Mouse (Mus musculus): ENCODE results near the gene Zfp235. TPM values are rescaled to one million over a fixed set of nuclear protein-coding genes. Genes with fewer than 3 reads are reported as not detected.

The Zfp235 gene
- total and polyA plus RNA-seq, 3 experiments, result 0.99 to 16.6 (median 7.9) TPM

DNA sequence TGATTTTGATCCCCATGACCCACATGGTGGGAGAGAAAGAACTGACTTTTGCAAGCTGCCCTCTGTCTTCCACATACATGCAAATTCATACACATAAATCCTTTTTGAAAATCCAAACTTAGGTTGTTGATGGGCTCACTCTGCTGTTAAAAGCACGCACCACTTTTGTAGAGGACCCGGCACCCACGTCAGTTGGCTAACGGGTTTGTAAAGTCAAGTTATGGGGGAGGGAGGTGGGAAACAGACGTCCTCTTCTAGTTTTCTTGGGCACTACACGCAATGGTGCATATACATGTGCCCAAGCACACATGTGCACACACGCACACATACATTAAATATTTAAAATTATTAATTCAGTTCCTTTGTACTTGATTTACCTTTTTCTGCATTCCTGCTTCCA is 23.1 kb upstream of the Zfp235 start:
- no peaks in the 10 kb centered on the region; the same call in 1 of the 2 replicates for H3K27me3 ChIP-seq (ENCODE audit: insufficient read depth, low read length)
- no peak overlapping the region for H3K4me3 ChIP-seq (ENCODE audit: low read depth, low read length)
- ATAC-seq (ENCODE audit: extremely low read depth, insufficient number of reproducible peaks, low FRiP score, poor library complexity, severe bottlenecking) (no peak), DNase-seq (ENCODE audit: low spot score) (no peak)
- H3K9me3 ChIP-seq (replicated peaks), result peaks cover 26% of the 10 kb centered on the region
- H3K36me3 ChIP-seq (replicated peaks), result peaks cover 32% of the 10 kb centered on the region
- H3K4me1 ChIP-seq (ENCODE audit: insufficient read depth, low read depth, low read length), result no peaks in the 10 kb centered on the region
- no peak for TF ChIP-seq CTCF (IDR thresholded peaks at IDR 0.05; ENCODE audit: low read depth, low read length)

GRCm38 (mm10) chr7:24111772-24112155 is 22.2 kb upstream of the Zfp235 start:
- TF ChIP-seq GATA1 (IDR thresholded peaks at IDR 0.05; ENCODE audit: borderline replicate concordance, low read length), result no peak
- no peak for TF ChIP-seq CTCF (IDR thresholded peaks at IDR 0.05; ENCODE audit: low read depth, low read length)
- no peak for TF ChIP-seq POLR2AphosphoS5 (IDR thresholded peaks at IDR 0.05; ENCODE audit: insufficient replicate concordance, low read depth, low read length)
- TF ChIP-seq GATA2 (IDR thresholded peaks at IDR 0.05; ENCODE audit: borderline replicate concordance, low read depth, low read length), result no peak
- TF ChIP-seq TAL1 (conservative IDR thresholded peaks at IDR 0.05; ENCODE audit: low read depth, low read length), result no peak
- Histone ChIP-seq H3K27me3 (ENCODE audit: insufficient read depth, low read length) (no peaks in the 10 kb centered on the region), H3K4me3 (ENCODE audit: low read depth, low read length) (no peak overlapping the region), H3K4me1 (ENCODE audit: insufficient read depth, low read depth, low read length) (no peaks in the 10 kb centered on the region), H3K9me3 (replicated peaks) (peaks cover 17% of the 10 kb centered on the region), H3K36me3 (replicated peaks) (peaks cover 22% of the 10 kb centered on the region)
- ATAC-seq (ENCODE audit: extremely low read depth, insufficient number of reproducible peaks, low FRiP score, poor library complexity, severe bottlenecking) (no peak), DNase-seq (ENCODE audit: low spot score) (no peak)

DNA sequence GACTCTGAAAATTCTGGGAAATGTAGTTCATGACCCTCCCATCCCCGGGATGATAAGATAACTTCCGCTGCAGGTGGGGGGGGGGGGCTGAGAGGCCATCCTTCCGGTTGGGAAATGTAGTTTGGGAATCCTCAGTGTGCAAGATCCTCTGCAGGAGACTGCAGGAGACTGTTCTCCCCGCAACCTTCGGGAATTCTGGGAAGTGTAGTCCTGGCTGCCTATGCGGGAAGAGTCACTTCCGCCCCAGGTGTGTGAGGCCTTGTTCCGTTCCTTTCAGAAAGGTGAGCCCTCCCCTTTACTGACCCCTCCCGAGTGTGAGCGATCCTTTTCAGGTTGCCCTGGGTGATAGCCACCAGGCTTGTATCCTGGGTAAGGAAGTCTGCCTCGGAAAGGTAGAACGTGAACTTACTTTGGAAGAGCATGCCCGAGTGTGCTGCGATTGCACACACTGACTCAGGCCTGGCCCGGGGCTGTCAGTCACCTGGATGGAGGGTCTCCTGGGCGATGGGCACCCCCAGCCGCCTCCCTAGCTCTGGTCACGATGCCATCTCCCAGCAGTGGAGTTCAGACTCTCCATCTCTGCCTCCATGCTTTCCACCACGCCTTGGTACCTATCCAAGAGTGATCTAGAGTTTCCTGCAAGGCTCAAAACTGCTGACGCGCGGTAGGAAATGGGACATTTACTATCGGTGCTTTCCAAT is 21.7 kb upstream of the Zfp235 start, which contains the start of gene Zfp112:
Gene Zfp112 (plus strand): TSS at position 159 of the 701 bp plus-strand sequence.
- peaks cover 11% of the 10 kb centered on the region for H3K9me3 ChIP-seq (replicated peaks)
- no peak within 1 kb of the TSS for H3K4me3 ChIP-seq (ENCODE audit: low read depth, low read length)
- H3K4me1 ChIP-seq (ENCODE audit: insufficient read depth, low read depth, low read length), result no peaks in the 10 kb centered on the region
- TF ChIP-seq TAL1 (conservative IDR thresholded peaks at IDR 0.05; ENCODE audit: low read depth, low read length), result no peak
- TF ChIP-seq GATA1 (IDR thresholded peaks at IDR 0.05; ENCODE audit: borderline replicate concordance, low read length), result no peak
- TF ChIP-seq CTCF (IDR thresholded peaks at IDR 0.05; ENCODE audit: low read depth, low read length), result no peak
- no peak for TF ChIP-seq GATA2 (IDR thresholded peaks at IDR 0.05; ENCODE audit: borderline replicate concordance, low read depth, low read length)
- no peak for TF ChIP-seq POLR2AphosphoS5 (IDR thresholded peaks at IDR 0.05; ENCODE audit: insufficient replicate concordance, low read depth, low read length)
- no peak for ATAC-seq (ENCODE audit: extremely low read depth, insufficient number of reproducible peaks, low FRiP score, poor library complexity, severe bottlenecking)
- no peaks in the 10 kb centered on the region for H3K27me3 ChIP-seq (ENCODE audit: insufficient read depth, low read length)
- DNase-seq (ENCODE audit: low spot score), result no peak
- peaks cover 17% of the 10 kb centered on the region for H3K36me3 ChIP-seq (replicated peaks)

GRCm38 (mm10) chr7:24113001-24113400 is 21.0 kb upstream of the Zfp235 start:
- Histone ChIP-seq H3K4me3 (ENCODE audit: low read depth, low read length) (no peak overlapping the region), H3K36me3 (replicated peaks) (peaks cover 11% of the 10 kb centered on the region), H3K9me3 (replicated peaks) (peaks cover 5% of the 10 kb centered on the region), H3K4me1 (ENCODE audit: insufficient read depth, low read depth, low read length) (no peaks in the 10 kb centered on the region), H3K27me3 (ENCODE audit: insufficient read depth, low read length) (no peaks in the 10 kb centered on the region)
- DNase-seq (ENCODE audit: low spot score), result no peak
- no peak for ATAC-seq (ENCODE audit: extremely low read depth, insufficient number of reproducible peaks, low FRiP score, poor library complexity, severe bottlenecking)
- TF ChIP-seq CTCF (IDR thresholded peaks at IDR 0.05; ENCODE audit: low read depth, low read length), result no peak
- TF ChIP-seq POLR2AphosphoS5 (IDR thresholded peaks at IDR 0.05; ENCODE audit: insufficient replicate concordance, low read depth, low read length), result no peak
- TF ChIP-seq TAL1 (conservative IDR thresholded peaks at IDR 0.05; ENCODE audit: low read depth, low read length), result no peak
- TF ChIP-seq GATA1 (IDR thresholded peaks at IDR 0.05; ENCODE audit: borderline replicate concordance, low read length), result no peak
- TF ChIP-seq GATA2 (IDR thresholded peaks at IDR 0.05; ENCODE audit: borderline replicate concordance, low read depth, low read length), result no peak

DNA sequence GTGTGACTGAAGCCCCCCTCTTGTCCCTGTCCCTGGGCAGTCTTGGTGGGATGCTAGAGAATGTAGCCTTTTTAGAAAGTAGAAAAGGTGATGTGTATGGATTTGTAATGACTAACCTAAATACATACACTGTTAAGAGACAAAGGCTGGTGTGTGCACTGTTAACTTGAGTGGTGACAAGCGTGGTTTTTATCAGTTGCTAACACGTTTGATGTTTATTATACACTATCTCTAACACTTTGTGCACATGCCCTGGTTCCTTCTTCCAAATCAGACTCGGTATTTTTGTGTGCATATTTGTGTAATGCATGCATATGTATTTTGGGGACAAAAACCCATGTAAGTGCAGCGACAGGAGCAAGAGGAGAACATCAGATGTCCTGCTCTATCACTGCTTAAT is 17.3 kb upstream of the Zfp235 start:
- ATAC-seq (ENCODE audit: extremely low read depth, insufficient number of reproducible peaks, low FRiP score, poor library complexity, severe bottlenecking) (no peak), DNase-seq (ENCODE audit: low spot score) (no peak)
- no peak overlapping the region for H3K4me3 ChIP-seq (ENCODE audit: low read depth, low read length)
- 0 out of 2 replicates have a peak, but pooled peaks cover 3% of the 10 kb centered on the region for H3K9me3 ChIP-seq (replicated peaks)
- no peaks in the 10 kb centered on the region for H3K27me3 ChIP-seq (ENCODE audit: insufficient read depth, low read length)
- TF ChIP-seq CTCF (IDR thresholded peaks at IDR 0.05; ENCODE audit: low read depth, low read length) (no peak), GATA1 (IDR thresholded peaks at IDR 0.05; ENCODE audit: borderline replicate concordance, low read length) (no peak), POLR2AphosphoS5 (IDR thresholded peaks at IDR 0.05; ENCODE audit: insufficient replicate concordance, low read depth, low read length) (no peak), GATA2 (IDR thresholded peaks at IDR 0.05; ENCODE audit: borderline replicate concordance, low read depth, low read length) (no peak), TAL1 (conservative IDR thresholded peaks at IDR 0.05; ENCODE audit: low read depth, low read length) (no peak)
- H3K4me1 ChIP-seq (ENCODE audit: insufficient read depth, low read depth, low read length), result no peaks in the 10 kb centered on the region
- peaks cover 5% of the 10 kb centered on the region for H3K36me3 ChIP-seq (replicated peaks)

DNA sequence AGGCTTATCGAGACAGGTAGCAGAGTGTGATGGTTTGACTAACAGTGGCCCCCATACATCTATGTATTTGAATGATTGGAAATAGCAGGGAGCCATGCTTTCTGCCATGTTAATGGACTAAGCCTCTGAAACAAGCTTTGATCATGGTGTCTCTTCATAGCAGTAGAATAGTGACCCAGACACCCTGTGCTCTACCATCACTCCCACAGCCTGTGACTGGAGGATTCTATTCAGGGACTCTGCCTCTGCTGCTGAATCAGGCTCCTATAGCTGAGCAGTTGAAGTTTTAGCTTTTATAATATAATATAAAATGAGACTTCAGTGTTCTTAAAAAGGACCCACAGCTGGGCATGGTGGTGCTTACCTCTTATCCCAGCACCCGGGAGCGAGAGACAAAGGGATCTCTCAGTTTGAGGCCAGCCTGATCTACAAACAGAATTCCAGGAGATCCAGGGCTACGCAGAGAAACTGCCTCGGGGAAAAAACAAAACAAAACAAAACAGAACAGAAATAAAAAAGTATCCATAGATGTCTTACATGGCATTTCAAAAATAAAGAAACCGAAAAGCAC is 459 bp upstream of the Zfp235 start:
- TF ChIP-seq CTCF (IDR thresholded peaks at IDR 0.05; ENCODE audit: low read depth, low read length) (no peak), GATA1 (IDR thresholded peaks at IDR 0.05; ENCODE audit: borderline replicate concordance, low read length) (no peak), GATA2 (IDR thresholded peaks at IDR 0.05; ENCODE audit: borderline replicate concordance, low read depth, low read length) (no peak), POLR2AphosphoS5 (IDR thresholded peaks at IDR 0.05; ENCODE audit: insufficient replicate concordance, low read depth, low read length) (no peak), TAL1 (conservative IDR thresholded peaks at IDR 0.05; ENCODE audit: low read depth, low read length) (no peak)
- H3K4me1 ChIP-seq (ENCODE audit: insufficient read depth, low read depth, low read length), result peaks cover 13% of the 10 kb centered on the region
- no peak for ATAC-seq (ENCODE audit: extremely low read depth, insufficient number of reproducible peaks, low FRiP score, poor library complexity, severe bottlenecking)

More for the DNA sequence above, 459 bp upstream of the Zfp235 start:
- no peaks in the 10 kb centered on the region for H3K27me3 ChIP-seq (ENCODE audit: insufficient read depth, low read length)
- H3K4me3 ChIP-seq (ENCODE audit: low read depth, low read length), result peak overlapping the region; percentile 76
- no peak for DNase-seq (ENCODE audit: low spot score)
- peaks cover 27% of the 10 kb centered on the region for H3K36me3 ChIP-seq (replicated peaks)
- H3K9me3 ChIP-seq (replicated peaks), result no peaks in the 10 kb centered on the region

Measured in G1E (cell line).